Mouse (Mus musculus): ENCODE data around the gene Myocd.

Myocd gene

DNA sequence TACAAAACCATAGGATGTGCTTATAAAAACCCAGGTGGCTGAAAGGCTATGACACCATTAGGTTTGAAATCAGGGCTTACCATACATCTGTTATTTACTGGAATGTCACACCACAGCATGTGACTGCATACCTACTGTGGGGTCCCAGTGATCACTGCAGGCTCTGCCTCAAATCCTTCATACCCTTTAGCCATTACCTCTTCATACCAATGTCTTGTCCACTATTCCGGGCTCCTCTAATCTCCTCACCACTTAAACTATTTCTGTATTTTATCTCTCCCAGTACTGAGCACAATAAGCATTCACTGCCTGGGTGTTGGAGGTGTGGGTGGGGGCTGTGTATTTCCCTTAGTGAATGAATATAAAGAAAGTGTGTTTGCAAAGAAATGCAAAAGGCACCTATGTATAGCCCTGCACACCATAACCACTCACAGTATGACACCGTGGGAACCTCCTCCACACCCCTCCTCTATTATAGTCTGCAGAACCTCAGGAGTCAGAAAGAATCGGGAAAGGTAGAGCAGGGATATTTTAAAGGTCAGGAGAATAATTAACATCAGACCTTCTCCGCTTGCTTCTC lies 126.9 kb downstream of the Myocd start:
- no peak for DNase-seq (ENCODE audit: low read depth, low spot score)

DNA sequence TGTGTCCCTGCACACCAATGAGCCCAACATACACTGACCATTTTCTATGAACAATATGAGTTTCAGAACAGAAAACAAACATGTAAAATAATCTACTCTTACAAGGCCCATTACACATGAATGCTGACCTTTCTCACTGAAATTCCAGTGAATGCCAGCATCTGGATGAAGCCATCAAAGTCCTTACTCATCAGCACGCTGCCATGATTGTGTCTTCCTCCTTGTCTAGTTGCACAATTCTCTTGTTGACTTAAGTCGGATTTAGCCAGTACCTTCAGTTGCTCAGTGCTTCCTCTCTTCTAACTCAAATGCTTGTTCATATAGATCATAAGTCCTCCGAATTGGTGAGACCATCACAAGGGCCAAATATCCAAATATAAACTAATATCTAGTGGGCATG lies 130.8 kb downstream of the Myocd start:
- no peak for DNase-seq (ENCODE audit: low read depth, low spot score)

DNA sequence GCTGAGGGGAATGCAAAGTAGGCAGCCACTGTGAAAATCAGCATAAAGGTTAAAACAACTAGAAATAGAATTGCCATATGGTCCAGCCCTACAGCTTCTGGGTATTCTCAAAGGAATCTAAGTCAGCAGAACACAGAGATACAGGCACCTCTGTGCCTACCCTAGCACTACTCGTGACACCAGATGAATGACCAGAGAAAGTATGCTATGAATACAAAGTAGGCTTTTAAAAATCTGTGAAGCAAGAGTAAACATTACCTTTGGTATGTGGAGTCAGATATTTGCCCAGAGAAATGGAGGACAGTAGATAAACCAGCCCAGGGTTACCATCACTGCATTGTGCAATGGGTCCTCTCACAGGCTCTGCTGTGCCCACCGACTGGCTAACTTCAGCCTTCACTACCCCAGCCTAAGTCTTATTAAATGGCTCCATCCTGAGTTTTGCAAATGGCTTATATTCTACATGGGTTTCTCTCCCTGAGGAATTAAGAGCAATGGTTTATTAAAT lies 132.6 kb downstream of the Myocd start:
- no peak for DNase-seq (ENCODE audit: low read depth, low spot score)

DNA sequence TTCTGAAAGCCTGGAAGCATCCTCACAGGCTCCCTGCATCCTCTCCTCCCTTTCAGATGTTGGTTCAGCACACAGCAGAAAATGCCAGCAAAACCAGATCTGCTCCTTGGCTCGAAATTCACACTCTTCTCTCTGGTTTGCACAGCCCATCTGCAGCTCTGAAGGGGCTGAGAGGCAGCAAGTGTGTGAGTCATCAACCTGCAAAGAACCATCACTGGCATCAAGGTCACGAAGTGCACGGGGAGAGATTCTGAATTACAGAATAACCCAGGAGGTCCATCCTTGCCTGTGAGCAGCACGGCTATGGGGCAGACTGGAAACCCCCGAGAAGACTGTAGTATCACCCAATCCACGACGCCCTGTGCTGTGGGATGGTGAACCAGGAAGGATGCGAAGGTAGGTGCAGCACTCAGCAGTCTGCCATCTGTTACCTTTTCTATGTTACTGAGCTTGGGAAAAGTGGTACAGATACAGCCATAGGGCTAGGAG lies 134.5 kb downstream of the Myocd start:
- DNase-seq (ENCODE audit: low read depth, low spot score), result no peak

DNA sequence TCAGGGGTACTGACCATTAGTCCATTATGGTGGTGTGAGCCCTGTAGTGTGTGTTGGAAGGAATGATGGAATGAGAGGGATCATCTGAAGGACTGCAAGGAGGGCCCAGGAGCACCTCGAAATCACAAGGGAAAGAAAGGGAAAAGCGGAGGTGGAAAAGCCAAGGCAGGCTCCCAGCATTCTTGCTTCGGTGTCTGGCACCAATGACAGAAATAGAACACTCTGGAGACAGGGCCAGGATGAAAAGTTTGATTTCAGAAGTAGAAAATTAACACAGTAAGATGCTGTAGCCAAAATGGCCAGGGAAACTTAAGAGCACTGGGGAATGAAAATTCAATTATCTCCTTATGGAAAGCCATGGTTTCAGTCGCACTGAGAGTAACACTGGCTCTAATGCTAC lies 136.1 kb downstream of the Myocd start:
- DNase-seq (ENCODE audit: low read depth, low spot score), result no peak

DNA sequence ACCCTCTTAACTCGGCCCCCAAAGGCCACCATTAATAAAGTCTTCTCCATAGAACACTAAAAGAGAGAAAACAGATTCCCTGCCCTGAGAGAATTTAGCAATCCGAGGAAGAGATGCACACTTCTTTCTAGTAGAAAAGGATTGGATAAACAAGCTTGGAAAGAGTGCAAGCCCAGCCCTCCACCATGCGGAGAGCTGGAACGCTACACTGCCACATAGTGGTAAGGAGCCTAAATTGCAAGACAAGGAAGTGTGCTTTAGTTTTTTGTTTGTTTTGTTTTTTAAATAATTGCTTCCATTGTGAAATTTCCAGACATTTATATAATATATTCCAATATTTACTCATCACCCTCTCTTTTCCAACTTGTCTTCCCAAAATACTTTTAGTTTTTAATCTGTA lies 140.7 kb downstream of the Myocd start:
- DNase-seq (ENCODE audit: low read depth, low spot score), result no peak

DNA sequence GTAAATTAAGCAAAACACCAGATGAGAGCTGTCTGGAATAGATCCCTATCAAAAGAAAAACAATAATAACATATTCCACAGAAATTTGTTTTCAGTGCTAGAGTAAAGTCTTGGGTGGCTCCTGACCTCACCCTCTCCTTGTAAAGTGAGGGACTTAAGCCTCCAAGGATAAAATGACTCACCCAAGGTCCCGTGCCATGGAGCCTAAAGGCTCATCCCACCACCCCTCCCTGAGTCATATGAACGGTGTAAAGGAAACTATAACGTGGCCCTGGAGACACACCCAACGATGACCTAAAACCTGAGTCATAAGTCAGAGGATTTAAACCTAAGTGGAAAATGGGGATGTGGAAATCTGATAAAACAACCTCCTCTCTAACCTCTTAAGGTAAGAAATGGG lies 141.1 kb downstream of the Myocd start:
- DNase-seq (ENCODE audit: low read depth, low spot score), result no peak

DNA sequence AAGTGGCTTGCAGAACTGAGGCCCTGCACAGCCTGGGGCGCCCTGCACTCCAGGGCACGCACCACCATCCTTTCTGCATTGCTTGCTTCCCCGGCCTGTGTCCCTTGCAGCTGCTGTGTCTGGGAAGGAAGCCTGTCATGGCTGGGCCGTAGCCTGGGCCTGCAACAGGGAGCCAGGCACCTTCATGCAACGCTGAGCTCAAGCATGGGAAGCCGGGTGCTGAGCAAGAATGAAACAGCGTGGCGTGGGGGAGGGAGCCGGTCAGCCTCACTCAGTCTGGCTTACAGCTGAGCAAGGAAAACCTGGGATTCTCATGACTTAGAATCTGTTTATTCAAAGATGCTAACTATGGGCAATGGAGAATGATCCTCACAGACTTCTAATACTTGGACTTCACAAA lies 143.2 kb downstream of the Myocd start:
- no peak for DNase-seq (ENCODE audit: low read depth, low spot score)
